Mouse (Mus musculus) intestine, postnatal 0 days (tissue): ENCODE results near the gene Mib2. TPM values are rescaled to one million over a fixed set of nuclear protein-coding genes. Genes with fewer than 3 reads are reported as not detected.

Experiments used
- ATAC-seq: fragments of 200-750 bp; cut with Nextera tagmentation; 2 replicates; pipeline ENCODE4 v1.8.0; 2017; ENCODE audit warnings: mild to moderate bottlenecking, moderate TSS enrichment, moderate library complexity
- H3K27ac ChIP-seq: fragments of 300-500 bp; sonication (generic); 2 replicates; pipeline ENCODE4 v1.5.1; 2014; ENCODE audit warnings: mild to moderate bottlenecking, low read depth, low read length, moderate library complexity
- H3K27me3 ChIP-seq: fragments of 300-500 bp; sonication (generic); replicated peaks from 2 replicates; pipeline ENCODE4 v1.6.1; 2014; ENCODE audit warnings: low read length, mixed read lengths; ENCODE audit not compliant: control insufficient read depth, insufficient read depth
- H3K36me3 ChIP-seq: fragments of 300-500 bp; sonication (generic); 2 replicates; pipeline ENCODE4 v1.6.1; 2014; ENCODE audit warnings: mild to moderate bottlenecking, moderate library complexity; ENCODE audit not compliant: control insufficient read depth, insufficient read depth
- H3K4me1 ChIP-seq: fragments of 300-500 bp; sonication (generic); replicated peaks from 2 replicates; pipeline ENCODE4 v1.6.1; 2014; ENCODE audit warnings: antibody characterized with exemption, low read length, mixed read lengths; ENCODE audit not compliant: control insufficient read depth, insufficient read depth
- H3K4me2 ChIP-seq: fragments of 300-500 bp; sonication (generic); replicated peaks from 2 replicates; pipeline ENCODE4 v1.6.1; 2014; ENCODE audit warnings: low read depth, mild to moderate bottlenecking, moderate library complexity
- H3K4me3 ChIP-seq: fragments of 300-500 bp; sonication (generic); 2 replicates; pipeline ENCODE4 v1.5.1; 2014; ENCODE audit warnings: low read depth, low read length
- H3K9ac ChIP-seq: fragments of 300-500 bp; sonication (generic); 2 replicates; pipeline ENCODE4 v1.6.1; 2014; ENCODE audit warnings: mild to moderate bottlenecking, low read depth, low read length
- H3K9me3 ChIP-seq: fragments of 300-500 bp; sonication (generic); 2 replicates; pipeline ENCODE4 v1.6.1; 2016; ENCODE audit warnings: mixed run types; ENCODE audit not compliant: control insufficient read depth
- CTCF ChIP-seq: sonication (generic); IDR thresholded peaks from 2 replicates; pipeline ENCODE4 v1.5.1; 2016; ENCODE audit warnings: low read depth, mild to moderate bottlenecking, control low read depth, antibody characterized with exemption, moderate library complexity
- WGBS: fragments of 180-500 bp; shearing (Covaris S2); extraction: QIAGEN DNeasy Blood & Tissue Kit; methylation state at CpG from one replicate; pipeline ENCODE4 v1.1.7; 2014; 5-methylcytosine and 5-hydroxymethylcytosine counted together
- polyA plus RNA-seq: library from polyadenylated mRNA; unstranded; fragments of >200 nt; fragmentation: Nextera tagmentation; extraction: Ambion mirVana; gene quantifications from 2 replicates; pipeline ENCODE4 v1.2.1, GENCODE M21; 2015

Gene Mib2
- polyA plus RNA-seq, 1 experiment from 2014 or later, result 8.2 TPM

DNA sequence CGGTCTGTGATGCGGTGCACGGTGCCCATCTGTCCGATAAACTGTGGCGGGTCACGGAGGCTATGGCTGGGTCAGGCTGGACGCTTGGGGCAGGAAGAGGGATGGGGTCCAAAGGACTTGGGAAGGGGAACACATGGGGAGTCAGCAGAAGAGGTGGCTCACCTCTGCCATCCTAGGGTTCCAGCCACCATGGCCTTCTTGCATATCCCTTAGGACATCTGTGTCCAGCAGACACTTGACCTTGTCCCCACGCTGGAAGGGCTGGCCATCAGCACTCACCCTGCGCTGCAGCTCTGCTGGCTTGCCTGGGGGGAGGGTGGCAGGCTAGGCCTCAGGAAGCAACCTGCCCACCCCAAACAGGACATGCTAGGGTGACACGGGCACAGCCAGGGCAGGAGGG is 10.0 kb downstream of the Mib2 start:
- Histone ChIP-seq H3K4me3 (no peak overlapping the region), H3K36me3 (peaks cover 51% of the 10 kb centered on the region; the same call in 1 of the 2 replicates), H3K27ac (no peak overlapping the region), H3K9ac (no peak overlapping the region), H3K4me1 (peaks cover 6% of the 10 kb centered on the region), H3K27me3 (no peaks in the 10 kb centered on the region), H3K4me2 (no peak overlapping the region), H3K9me3 (no peaks in the 10 kb centered on the region)
- 87% methylated on average over 10 of the region's 10 CpGs for WGBS
- ATAC-seq, result no peak
- no peak for TF ChIP-seq CTCF

DNA sequence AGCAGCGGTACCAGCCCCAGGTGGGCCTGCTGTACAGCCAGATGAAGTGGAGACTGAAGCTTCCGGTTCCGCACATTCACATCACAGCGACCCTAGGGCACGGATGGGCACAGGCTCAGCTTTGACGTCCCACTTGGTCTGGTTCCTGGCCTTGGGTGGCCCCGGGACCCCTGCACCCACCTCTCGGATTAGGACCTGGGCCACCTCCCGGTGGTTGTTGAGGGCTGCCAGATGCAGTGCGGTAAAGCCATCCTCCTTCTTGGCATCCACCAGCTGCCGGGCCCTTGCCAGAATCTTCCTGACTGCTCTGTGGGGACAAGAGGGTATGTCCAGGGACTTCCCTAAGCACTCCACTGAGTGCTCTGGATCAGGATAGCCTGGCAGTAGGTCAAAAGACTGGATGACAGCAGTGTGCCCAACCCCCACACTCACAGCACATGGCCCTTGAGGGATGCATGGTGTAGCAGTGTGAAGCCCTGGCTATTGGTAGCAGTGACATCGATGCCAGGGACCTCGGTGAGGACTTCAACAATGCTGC is 12.7 kb downstream of the Mib2 start:
- Histone ChIP-seq H3K36me3 (peaks cover 41% of the 10 kb centered on the region; the same call in 1 of the 2 replicates), H3K9me3 (no peaks in the 10 kb centered on the region), H3K4me2 (no peak overlapping the region), H3K9ac (no peak overlapping the region), H3K27me3 (0 out of 2 replicates have a peak, but pooled peaks cover 10% of the 10 kb centered on the region), H3K4me3 (no peak overlapping the region), H3K27ac (no peak overlapping the region), H3K4me1 (peaks cover 17% of the 10 kb centered on the region)
- WGBS, result 92% methylated on average over 13 of the region's 13 CpGs
- no peak for TF ChIP-seq CTCF
- ATAC-seq, result no peak

DNA sequence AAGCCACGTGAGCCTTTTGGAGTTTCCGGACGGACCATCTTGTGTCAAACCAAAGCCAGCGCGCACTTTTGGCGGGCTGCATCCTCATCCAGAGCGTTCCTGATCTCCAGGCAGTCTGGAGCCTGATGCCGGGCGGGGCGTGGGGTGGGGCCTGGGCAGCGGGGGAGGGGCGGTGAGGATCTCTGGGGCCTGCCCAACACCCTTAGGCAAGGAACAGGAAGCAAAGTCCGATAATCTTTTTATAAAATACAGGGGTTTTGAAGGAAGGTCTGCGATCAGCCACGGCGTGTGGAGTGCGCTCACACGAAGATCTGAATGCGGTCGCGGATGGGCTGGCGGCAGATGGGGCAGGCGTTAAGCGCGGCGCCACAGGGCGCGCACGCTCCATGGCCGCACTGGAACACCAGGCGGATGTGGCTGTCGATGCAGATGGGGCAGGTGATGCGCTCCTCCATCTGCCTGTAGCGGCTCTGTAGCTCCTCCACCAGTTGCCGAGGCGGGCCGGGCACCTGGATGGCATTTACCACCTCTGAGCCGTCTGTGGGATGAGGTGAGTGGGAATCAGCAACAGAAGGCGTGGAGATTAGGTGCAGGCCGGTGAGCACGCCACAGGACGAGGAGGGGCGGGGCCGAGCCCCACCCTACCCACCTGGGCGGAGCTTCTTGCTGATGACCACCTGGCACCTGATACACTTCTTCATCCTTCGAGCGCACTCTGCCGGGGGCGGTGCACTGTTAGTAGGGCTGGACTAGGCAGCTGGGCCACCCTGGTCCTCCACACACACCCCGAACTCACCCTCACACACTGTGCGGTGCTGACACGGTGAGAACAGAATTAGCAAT is 14.3 kb downstream of the Mib2 start:
- Histone ChIP-seq H3K27me3 (0 out of 2 replicates have a peak, but pooled peaks cover 10% of the 10 kb centered on the region), H3K4me1 (peaks cover 17% of the 10 kb centered on the region), H3K27ac (peak overlapping the region; percentile 74), H3K36me3 (peaks cover 50% of the 10 kb centered on the region), H3K4me2 (peak overlapping the region; percentile 89), H3K4me3 (peak overlapping the region; percentile 43), H3K9me3 (no peaks in the 10 kb centered on the region), H3K9ac (peak overlapping the region; percentile 60)
- 2% methylated on average over 52 of the region's 52 CpGs for WGBS
- TF ChIP-seq CTCF, result peak; percentile 48
- peak; percentile 65 for ATAC-seq

DNA sequence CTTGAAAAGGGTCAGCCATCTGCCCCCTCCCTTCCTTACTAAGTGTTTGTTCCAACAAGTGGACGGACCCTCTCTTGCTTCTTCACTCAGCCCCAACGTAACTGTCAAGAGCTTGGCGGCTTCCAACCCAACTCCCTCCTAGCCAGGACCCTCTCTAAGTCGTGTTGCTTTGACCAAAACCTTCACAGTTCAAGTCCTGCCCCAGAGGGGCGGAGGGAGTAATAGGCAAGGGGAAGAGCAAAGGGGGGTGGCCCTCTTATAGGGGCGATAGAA is 14.9 kb downstream of the Mib2 start:
- Histone ChIP-seq H3K4me1 (peaks cover 17% of the 10 kb centered on the region), H3K4me3 (peak overlapping the region; percentile 43), H3K4me2 (peak overlapping the region; percentile 89), H3K27ac (0 out of 2 replicates have a peak overlapping the region, but pooled peaks have one; percentile 74), H3K27me3 (0 out of 2 replicates have a peak, but pooled peaks cover 10% of the 10 kb centered on the region), H3K36me3 (peaks cover 51% of the 10 kb centered on the region), H3K9me3 (no peaks in the 10 kb centered on the region), H3K9ac (peak overlapping the region; percentile 60)
- no peak for TF ChIP-seq CTCF
- 6% methylated on average over 6 of the region's 6 CpGs for WGBS
- ATAC-seq, result no peak

DNA sequence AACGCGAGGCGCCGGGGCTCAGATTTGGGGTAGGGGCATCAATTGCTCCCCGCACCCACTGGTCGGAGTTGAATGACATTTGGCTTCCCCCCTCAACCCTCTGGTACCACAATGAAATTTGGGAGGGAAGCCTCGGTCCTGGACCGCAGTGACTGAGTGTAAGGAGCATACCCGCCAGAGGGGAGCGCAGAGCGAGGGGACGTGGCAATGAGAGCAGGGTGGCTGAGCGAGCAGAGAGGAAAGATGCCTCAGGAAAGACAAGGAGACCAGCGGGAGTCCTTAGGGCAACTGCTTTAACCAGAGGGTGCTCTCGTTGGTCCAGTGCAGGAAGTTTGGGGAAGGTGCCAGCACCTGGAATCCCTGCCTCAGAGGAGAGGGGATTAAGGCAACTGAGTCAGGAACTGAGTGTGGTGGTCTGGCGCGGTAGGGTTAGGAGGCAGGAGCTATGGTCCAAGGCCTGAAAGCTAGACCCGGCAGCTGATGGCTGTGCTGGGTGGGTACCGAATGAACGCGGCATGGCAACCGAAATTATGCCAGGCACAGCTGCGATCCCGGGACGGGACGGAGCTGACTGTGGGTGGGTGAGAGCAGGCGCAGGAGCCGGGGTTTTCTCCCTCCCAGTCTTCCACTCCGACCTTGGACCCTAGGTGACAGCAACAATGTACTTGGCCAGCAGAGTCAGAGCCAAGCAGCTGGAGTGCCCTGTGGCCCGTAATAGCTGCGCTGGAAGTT is 15.4 kb downstream of the Mib2 start:
- Histone ChIP-seq H3K4me3 (peak overlapping the region; percentile 43), H3K4me1 (peaks cover 17% of the 10 kb centered on the region), H3K36me3 (peaks cover 53% of the 10 kb centered on the region), H3K9ac (peak overlapping the region; percentile 64), H3K27me3 (0 out of 2 replicates have a peak, but pooled peaks cover 10% of the 10 kb centered on the region), H3K4me2 (peak overlapping the region; percentile 89), H3K9me3 (no peaks in the 10 kb centered on the region), H3K27ac (0 out of 2 replicates have a peak overlapping the region, but pooled peaks have one; percentile 41)
- no peak; the same call in 1 of the 2 replicates for ATAC-seq
- peak; percentile 46 for TF ChIP-seq CTCF
- WGBS, result 4% methylated on average over 31 of the region's 31 CpGs

DNA sequence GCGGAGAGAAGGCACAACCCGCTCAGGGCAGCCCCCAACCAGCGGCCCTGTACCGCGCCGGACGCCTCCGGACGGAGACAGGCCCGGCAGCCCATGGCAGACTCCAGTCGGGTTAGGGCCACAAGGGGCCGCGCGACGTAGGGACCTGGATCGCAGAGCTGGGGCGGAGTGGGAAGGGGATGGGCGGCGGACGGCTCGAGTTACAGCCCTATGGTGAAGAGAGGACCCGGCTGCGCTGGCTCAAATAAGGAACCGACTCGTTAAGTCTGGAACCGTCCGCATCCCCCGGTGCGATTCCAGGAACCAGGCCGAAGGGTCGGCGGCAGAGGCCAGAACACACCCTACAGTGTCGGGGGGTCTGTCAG is 15.9 kb downstream of the Mib2 start, which contains the start of gene Mmp23:
TSS of gene Mmp23 (minus strand) at position 299 of the 365 bp plus-strand sequence.
- H3K4me2 ChIP-seq, result peak within 1 kb of the TSS; percentile 89
- H3K27me3 ChIP-seq, result 0 out of 2 replicates have a peak, but pooled peaks cover 10% of the 10 kb centered on the region
- 2% methylated on average over 33 of the region's 33 CpGs for WGBS
- peaks cover 53% of the 10 kb centered on the region for H3K36me3 ChIP-seq
- H3K9me3 ChIP-seq, result no peaks in the 10 kb centered on the region
- H3K4me1 ChIP-seq, result peaks cover 17% of the 10 kb centered on the region
- H3K4me3 ChIP-seq, result peak within 1 kb of the TSS; percentile 43
- peak within 1 kb of the TSS; percentile 74 for H3K27ac ChIP-seq
- ATAC-seq, result no peak
- peak within 1 kb of the TSS; percentile 64 for H3K9ac ChIP-seq
- peak; percentile 50 for TF ChIP-seq CTCF
